Mouse (Mus musculus) urinary bladder, postnatal 25 days (tissue): ENCODE measurements around the gene Tmem50b.

Experiments
- DNase-seq: peaks from one replicate; pipeline ENCODE4 v3.0.0; 2022; ENCODE audit warnings: low spot score

Gene Tmem50b

GRCm38 (mm10) chr16:91609501-91610245, 12.1 kb upstream of the Tmem50b start:
- DNase-seq, result no peak

DNA sequence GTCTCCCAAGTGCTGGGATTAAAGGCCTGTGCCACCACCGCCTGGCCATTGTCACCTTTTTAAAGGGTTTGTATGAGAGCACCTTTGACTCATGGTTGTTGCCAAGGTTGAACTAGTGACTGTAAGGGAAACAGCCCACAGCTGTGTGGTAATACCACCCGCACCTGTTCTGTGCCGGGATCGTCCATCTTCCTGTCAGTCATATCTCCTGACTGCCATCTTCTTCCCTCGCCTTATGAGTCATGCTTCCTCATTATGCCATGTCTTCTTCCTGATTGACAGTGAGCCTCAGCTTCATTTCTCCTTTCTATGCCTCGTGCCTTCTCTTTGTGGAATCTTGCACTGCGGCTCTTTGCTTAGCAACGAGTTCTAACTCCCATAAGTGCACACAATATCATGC, 9.4 kb upstream of the Tmem50b start:
- no peak for DNase-seq

DNA sequence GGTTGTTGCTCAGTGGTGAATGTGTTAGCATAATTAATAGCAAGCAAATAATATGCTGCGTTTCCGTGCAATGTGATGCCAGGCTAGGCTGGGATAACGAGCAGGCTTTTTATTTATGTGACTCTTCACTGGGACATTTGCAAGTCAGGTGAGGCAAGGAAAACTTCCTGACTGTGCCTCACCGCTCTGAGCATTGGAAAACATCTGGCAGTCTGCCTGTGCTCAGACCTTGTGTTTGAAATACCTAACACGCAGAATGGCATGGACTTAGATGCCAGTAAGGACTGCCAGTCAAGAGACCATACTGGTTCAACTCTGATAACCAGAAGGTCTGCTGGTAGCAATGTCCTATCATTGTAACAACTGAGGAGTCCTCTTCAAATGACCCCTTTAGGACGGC, 7.6 kb upstream of the Tmem50b start:
- DNase-seq, result no peak

DNA sequence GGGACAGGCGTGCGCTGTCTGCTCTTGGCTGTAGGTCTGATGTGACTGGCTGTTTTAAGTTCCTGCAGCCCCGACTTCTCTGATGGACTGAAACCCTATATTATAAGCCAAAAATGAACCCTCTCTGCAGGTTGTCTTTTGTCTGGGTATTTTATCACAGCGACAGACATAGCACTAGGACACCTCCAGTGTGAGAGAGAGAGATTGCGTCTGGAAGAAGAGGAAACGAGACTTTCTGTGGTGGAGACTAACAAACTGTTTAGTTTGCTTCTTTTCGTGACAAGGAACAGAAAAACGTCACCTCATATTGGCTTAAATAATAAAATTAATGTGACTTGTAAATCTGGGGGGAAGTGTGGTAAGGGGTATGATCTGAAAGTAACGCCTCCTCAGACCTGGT, 4.1 kb upstream of the Tmem50b start:
- DNase-seq, result no peak

- DNase-seq, result no peak
Measured at GRCm38 (mm10) chr16:91601081-91601480, 3.5 kb upstream of the Tmem50b start.

DNA sequence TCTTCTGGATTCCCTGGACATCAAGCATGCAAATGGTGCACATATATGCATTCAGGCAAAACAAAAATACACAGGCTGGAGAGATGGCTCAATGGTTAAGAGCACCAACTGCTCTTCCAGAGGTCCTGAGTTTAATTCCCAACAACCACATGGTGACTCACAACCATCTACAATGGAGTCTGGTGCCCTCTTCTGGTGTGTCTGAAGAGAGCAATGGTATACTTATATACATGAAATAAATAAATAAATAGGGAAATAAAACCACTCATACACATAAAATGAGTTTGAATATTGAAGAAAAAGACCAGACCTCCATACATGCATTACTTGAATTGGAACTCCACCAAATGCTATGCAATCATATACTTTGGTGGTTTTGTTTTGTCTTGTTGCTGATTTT, 1.6 kb upstream of the Tmem50b start:
- no peak for DNase-seq

DNA sequence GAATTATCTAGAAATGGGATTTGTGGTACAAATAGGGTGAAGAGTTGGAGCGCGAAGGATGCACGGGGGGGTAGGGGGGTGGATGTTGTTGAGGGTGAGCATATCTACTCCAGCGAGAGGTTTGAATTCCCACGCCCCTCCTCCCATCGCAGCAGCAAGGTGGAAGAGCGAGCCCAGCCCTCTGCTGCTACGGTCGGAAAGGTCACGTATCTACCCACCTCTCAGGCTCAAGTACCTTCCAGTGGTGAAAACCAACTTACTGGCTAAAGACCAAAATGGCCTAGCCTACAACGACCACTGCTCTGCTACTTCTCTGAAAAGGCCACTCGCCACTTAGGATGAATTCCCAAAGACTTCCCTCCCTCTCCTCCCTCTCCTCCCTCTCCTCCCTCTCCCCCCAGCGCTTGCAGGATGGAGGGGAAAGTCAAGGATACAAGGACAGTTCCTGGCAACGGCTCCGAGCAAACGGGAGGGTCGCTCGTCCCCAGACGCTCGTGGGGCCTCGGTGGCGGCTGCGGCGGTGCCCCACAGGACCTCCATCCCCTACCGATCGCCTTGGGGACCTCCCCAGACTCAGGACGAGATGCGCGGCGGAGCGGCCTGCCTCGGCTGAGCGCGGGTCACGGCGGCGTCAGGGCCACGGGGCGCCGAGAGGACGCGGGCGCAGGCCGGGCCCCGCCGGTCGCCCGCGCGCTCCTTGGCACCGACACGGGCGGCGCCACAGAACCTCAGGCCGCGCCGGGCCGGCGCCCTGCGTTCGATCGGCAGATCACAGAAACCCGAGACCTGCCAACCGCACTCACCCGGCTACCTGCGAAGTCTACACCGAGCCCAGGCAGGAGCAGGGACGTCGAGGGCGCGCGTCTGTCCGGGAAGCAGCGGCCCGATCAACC, 575 bp downstream of the Tmem50b start:
- peak; percentile 16 for DNase-seq

DNA sequence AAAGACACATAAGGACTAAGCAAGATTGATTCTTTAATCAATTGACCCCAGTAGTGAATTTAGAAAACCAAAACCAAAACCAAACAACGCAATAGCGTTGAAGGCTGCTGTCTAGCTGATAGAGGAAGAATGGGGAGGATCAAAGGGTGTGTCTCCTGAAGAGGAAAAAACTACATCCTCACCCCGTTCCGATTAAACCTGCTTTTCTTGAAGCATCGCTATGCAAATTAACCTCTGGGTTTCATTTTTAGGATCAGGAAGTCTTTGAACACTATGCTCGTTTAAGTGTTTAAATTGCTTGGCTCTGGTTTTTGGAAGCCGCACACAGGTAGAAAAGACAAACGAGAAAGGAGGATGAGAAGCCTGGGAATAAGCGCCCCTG, 1.2 kb downstream of the Tmem50b start:
- DNase-seq, result no peak

DNA sequence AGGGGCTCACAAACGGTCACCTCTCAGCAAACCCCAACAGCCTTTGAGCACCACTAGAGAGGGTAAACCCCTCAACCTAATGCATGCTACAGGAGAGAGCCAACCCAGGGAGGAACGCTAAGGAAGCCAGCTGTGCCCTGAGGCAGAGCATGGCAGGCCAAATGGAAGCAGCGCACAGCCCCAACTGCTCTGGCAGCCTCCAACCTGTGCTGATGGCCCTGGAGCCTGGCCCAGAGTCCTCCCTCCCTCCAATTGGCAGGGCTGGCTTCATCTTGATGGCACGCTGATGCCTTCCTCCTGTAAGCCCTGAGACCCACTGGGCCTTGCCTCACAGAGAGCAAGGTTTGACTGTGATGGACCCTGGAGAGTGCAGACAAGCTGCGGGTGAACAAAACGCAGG, 2.5 kb downstream of the Tmem50b start:
- DNase-seq, result no peak

DNA sequence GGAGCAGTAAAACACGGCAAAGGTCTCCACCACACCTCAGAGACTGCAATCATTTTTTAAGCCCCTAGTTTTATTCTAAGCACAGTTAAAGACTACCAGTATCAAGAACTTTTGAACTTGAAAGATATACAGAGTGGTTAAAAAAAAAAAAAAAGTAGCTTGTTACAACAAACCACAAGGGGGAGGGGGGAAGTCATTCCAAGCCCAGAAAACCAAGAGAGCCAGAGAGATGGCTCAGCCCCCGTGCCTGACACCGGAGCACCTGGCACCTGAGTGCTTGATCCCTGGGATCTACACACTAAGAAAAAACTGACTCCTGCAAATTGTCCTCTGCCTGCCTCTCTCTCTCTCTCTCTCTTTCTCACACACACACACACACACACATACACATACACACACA, 4.3 kb downstream of the Tmem50b start:
- DNase-seq, result no peak

- DNase-seq, result no peak
Measured at GRCm38 (mm10) chr16:91592162-91592561, 5.4 kb downstream of the Tmem50b start.

- DNase-seq, result no peak
Measured at GRCm38 (mm10) chr16:91588703-91589102, 8.9 kb downstream of the Tmem50b start.

DNA sequence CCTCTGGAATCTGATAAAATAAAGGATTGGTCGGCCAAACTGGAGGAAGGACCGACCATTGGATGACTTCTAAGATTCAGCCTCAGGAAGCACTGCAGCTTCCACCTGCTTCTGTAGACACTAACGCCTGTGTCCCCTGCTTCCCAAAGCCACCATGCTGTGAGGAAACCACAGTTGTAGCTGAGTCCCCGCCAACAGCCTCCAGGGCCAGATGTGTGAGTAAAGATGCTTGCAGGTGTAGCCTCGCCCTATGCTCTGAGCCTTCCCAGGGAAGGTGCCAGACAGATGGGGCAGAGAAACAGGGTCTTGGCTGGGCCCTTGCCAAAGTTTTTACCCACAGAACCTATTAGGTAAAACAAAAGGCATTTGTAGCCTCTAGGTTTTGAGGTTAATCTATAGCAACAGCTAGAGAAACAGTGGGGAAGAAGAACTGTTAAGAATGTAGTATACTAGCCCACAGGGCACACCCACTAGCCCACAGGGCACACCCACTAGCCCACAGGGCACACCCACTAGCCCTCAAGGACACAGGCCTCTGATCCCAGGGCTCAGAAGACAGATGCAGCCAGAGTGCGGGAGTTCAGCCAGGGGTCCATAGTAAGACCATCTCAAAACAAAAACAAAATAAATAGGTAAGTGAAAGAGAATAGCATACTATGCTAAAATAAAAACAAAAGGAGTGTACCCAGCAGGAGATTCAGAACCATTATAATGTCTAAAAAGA, 9.7 kb downstream of the Tmem50b start:
- no peak for DNase-seq

DNA sequence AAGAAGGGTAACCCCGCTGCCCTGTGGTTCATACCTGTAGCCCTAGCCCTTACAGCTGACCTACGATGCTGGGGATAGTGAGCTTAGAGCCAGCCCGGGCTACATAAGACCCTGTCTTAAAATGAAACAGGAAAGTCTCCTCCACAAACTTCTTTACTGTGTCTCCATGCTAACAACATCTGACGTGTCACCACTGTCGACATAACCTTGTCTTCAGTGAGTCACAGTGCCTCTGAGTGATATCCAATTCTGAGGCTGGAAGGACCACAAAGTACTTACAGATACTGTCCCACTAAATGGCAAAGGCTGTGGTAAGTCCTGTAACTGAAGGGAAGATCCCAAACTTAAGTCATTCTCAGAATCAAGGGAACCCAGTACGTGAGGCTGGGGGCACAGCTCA, 11.4 kb downstream of the Tmem50b start:
- DNase-seq, result no peak

GRCm38 (mm10) chr16:91585617-91586016, 12.0 kb downstream of the Tmem50b start:
- no peak for DNase-seq

DNA sequence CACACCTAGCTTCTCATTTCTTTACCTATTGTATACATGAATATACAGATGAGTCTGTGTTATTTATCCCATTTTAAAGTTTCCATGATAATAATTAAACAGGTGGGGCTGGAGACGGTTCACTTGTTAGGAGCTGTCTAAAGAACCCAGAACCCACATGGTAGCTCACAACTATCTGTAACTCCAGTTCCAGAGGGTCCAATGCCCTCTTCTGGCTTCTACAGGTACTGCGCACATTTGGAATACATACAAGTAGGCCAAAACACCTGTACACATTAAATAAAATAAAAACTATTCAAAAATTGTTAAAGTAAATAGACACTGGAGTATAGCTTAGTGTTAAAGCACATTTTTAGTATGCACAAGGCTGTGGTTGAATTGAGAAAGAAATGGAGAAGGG, 15.3 kb downstream of the Tmem50b start:
- no peak for DNase-seq

DNA sequence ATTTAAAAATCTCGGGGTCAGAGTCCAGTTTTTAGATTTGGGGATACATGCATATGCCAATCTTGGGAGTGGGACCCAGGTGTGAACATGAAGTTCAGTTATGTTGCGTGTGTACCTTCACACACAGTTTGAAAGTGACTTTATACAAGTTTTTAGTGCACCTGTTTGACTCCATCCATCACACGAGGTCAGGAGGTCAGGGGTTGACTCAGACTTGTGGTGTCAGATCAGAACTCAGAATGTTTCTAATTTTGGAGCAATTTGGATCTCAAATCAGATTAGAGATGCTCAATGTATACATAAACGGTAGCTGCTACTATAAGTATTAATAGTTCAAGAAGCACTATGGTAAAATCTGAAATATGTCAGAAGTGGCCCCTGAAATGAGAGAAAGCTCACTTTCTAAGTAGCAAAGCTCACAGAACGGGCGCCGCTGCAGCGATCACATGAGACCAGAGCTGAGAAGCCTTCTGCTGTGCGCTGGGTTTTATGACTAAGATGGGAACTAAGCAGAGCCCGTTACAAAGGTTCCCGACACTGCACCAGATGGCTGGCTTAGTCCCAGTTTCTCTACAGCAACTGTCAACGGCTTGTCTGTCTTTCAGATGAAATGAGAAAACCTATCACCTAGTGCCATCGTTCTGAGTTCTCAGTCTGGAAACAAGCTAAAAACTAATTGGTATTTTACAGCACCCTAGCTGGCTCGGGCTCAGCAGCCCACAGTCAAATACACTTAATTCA, 18.4 kb downstream of the Tmem50b start:
- DNase-seq, result no peak

DNA sequence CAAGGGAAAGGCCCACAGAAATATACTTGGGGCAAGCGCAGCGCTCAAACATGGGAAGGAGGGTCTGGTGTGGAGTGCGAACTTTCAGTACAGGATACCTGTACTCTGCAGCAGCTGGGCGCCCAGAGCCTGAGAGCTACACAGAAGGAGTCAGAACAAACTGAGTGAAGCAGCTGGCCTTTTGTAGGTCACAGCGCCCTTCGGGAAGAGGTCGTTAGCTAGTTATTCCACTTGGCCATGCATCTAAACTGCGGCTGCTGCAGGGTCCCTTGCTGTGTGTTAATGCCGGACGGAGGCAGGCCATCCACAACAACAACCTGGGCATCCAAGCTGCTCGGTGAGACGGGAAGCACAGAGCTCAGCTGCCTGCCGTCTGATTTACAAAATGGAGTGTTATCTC, 22.4 kb downstream of the Tmem50b start:
- no peak for DNase-seq

DNA sequence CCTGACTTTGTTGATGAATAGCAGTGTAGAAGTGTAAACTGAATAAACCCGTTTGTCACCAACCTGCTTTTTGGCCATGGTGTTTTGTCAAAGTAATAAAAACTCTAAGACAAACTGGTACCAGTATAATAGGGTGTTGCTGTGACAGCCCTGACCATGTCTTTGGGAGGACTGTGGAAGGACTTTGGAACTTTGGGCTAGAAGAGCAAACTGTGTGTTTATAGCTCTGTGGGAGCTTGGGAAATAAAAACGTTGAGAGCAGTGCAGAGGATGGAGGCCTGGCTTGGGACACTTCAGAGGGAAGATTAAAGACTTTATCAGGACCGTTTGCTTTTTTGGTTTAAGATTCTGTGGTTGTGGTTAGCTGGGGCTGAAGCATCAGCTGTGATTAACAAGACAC, 26.5 kb downstream of the Tmem50b start:
- no peak for DNase-seq

DNA sequence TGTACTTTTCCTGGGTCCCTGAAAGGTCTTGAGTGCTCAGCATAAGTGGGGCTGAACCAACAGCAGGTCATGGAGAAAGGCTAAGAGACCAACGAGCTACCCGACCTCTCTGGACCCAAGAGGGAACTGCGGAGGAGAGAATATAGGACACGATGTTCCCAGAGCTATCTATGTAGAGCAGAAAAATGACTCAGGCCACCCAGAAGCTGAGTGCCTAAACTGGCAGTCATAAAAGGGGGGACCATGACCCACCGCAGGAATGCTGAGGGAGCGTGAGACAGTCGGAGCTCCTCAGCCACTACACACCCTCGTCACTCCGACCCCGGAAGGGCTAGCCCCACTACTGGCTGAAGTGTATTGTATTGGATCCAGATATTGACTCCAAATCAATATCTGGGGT, 28.6 kb downstream of the Tmem50b start:
- DNase-seq, result no peak

DNA sequence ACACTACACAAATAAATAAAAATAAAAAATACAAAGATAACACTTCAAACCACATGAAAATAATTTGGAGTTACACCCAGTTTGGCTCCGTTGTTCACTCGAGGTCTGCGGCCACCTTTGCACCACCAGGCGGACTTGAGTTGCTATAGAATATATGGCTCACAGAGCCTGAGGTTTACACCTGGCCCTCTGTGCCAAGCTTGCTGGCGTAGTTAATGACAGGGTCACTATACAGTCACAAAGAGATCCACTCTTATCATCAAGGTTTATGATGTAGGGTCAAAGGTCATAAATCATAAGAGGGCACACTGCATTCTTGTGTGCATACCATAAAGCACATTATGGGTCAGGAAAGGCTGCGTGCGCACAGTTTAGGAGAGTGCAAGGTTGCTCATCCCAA, 31.6 kb downstream of the Tmem50b start:
- DNase-seq, result no peak

- DNase-seq, result no peak
Measured at GRCm38 (mm10) chr16:91565292-91565951, 32.2 kb downstream of the Tmem50b start.
